Mouse (Mus musculus) lung, embryonic 16.5 days (tissue): ENCODE results near the gene Smtnl1. TPM values are rescaled to one million over a fixed set of nuclear protein-coding genes. Genes with fewer than 3 reads are reported as not detected.

Experiments
- ATAC-seq: fragments of 200-750 bp; cut with Nextera tagmentation; 2 replicates; pipeline ENCODE4 v1.8.0; 2017; ENCODE audit warnings: low read depth, mild to moderate bottlenecking, moderate library complexity
- H3K27ac ChIP-seq: fragments of 300-500 bp; sonication (generic); 2 replicates; pipeline ENCODE4 v1.5.1; 2014; ENCODE audit warnings: mild to moderate bottlenecking, control low read depth, low read length
- H3K27me3 ChIP-seq: fragments of 300-500 bp; sonication (generic); 2 replicates; pipeline ENCODE4 v1.6.1; 2014; ENCODE audit warnings: low read depth, low read length, mixed read lengths; ENCODE audit not compliant: control insufficient read depth, insufficient read depth
- H3K36me3 ChIP-seq: fragments of 300-500 bp; sonication (generic); 2 replicates; pipeline ENCODE4 v1.6.1; 2014; ENCODE audit warnings: low read length; ENCODE audit not compliant: control insufficient read depth, insufficient read depth
- H3K4me1 ChIP-seq: fragments of 300-500 bp; sonication (generic); replicated peaks from 2 replicates; pipeline ENCODE4 v1.6.1; 2014; ENCODE audit warnings: low read length, mixed read lengths; ENCODE audit not compliant: control insufficient read depth, insufficient read depth
- H3K4me2 ChIP-seq: fragments of 300-500 bp; sonication (generic); 2 replicates; pipeline ENCODE4 v1.6.1; 2014; ENCODE audit warnings: low read depth, low read length, control low read depth
- H3K4me3 ChIP-seq: fragments of 300-500 bp; sonication (generic); 2 replicates; pipeline ENCODE4 v1.5.1; 2014; ENCODE audit warnings: mild to moderate bottlenecking, low read length, control low read depth
- H3K9ac ChIP-seq: fragments of 300-500 bp; sonication (generic); 2 replicates; pipeline ENCODE4 v1.6.1; 2014; ENCODE audit warnings: low read length, control low read depth
- H3K9me3 ChIP-seq: fragments of 300-500 bp; sonication (generic); 2 replicates; pipeline ENCODE4 v1.6.1; 2016; ENCODE audit warnings: low read length; ENCODE audit not compliant: control insufficient read depth
- WGBS: fragments of 180-500 bp; shearing (Covaris S2); extraction: QIAGEN DNeasy Blood & Tissue Kit; methylation state at CpG from one replicate; pipeline ENCODE4 v1.1.7; 2014; 5-methylcytosine and 5-hydroxymethylcytosine counted together
- polyA plus RNA-seq: library from polyadenylated mRNA; unstranded; fragments of >200 nt; fragmentation: Nextera tagmentation; extraction: Ambion mirVana; gene quantifications from 2 replicates; pipeline ENCODE4 v1.2.1, GENCODE M21; 2015

The Smtnl1 gene
- polyA plus RNA-seq, 1 experiment from 2014 or later: 0.77 TPM

DNA sequence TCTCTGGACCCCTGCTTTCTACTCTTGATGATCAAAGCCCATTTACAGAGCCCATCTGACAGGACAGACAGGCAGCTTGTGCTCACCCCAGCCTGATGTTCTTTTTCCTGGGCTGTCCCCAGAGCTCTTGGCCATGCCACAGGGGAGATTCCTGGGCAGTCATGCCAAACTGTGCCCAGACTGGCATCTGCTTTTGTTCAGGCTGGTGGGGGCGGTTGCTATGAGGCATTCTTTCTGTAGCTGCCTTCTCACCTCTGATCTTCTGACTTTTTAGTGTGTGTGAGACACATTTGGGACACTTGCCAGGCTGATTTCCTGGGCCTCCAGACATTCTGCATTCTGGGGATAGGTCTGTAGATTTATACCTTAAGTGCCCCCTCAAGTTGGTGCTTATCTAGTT, 36.1 kb upstream of the Smtnl1 start:
- H3K9ac ChIP-seq: no peak overlapping the region
- no peak overlapping the region for H3K4me3 ChIP-seq
- H3K27me3 ChIP-seq: no peaks in the 10 kb centered on the region
- 85% methylated on average over 1 of the region's 1 CpGs for WGBS
- no peaks in the 10 kb centered on the region for H3K4me1 ChIP-seq
- no peak for ATAC-seq
- no peak overlapping the region for H3K27ac ChIP-seq
- peaks cover 8% of the 10 kb centered on the region for H3K36me3 ChIP-seq
- no peak overlapping the region for H3K4me2 ChIP-seq
- H3K9me3 ChIP-seq: no peaks in the 10 kb centered on the region

DNA sequence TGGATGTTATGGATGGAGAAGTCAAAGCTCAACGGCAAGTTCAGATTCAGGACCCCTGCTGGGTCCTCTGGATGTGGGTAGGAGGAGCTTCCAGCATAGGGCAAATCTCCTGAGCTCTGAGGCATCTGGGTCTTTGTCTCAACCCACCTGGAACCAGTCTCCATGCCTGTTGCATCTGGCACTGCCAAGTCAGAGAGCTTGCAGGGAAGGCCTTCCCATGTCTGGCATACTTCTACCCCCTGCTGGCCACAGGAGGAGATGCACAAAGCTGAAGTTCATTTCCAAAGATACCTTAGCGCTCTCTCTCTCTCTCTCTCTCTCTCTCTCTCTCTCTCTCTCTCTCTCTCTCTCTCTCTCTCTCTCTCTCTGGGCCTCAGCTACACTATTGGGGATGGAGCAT, 33.3 kb upstream of the Smtnl1 start:
- peaks cover 5% of the 10 kb centered on the region for H3K36me3 ChIP-seq
- no peak overlapping the region for H3K4me3 ChIP-seq
- no peak overlapping the region for H3K9ac ChIP-seq
- H3K27me3 ChIP-seq: no peaks in the 10 kb centered on the region
- WGBS: 45% methylated on average over 2 of the region's 2 CpGs
- H3K4me1 ChIP-seq: peaks cover 7% of the 10 kb centered on the region; the same call in 1 of the 2 replicates
- ATAC-seq: no peak
- H3K9me3 ChIP-seq: no peaks in the 10 kb centered on the region
- no peak overlapping the region for H3K27ac ChIP-seq
- no peak overlapping the region for H3K4me2 ChIP-seq

DNA sequence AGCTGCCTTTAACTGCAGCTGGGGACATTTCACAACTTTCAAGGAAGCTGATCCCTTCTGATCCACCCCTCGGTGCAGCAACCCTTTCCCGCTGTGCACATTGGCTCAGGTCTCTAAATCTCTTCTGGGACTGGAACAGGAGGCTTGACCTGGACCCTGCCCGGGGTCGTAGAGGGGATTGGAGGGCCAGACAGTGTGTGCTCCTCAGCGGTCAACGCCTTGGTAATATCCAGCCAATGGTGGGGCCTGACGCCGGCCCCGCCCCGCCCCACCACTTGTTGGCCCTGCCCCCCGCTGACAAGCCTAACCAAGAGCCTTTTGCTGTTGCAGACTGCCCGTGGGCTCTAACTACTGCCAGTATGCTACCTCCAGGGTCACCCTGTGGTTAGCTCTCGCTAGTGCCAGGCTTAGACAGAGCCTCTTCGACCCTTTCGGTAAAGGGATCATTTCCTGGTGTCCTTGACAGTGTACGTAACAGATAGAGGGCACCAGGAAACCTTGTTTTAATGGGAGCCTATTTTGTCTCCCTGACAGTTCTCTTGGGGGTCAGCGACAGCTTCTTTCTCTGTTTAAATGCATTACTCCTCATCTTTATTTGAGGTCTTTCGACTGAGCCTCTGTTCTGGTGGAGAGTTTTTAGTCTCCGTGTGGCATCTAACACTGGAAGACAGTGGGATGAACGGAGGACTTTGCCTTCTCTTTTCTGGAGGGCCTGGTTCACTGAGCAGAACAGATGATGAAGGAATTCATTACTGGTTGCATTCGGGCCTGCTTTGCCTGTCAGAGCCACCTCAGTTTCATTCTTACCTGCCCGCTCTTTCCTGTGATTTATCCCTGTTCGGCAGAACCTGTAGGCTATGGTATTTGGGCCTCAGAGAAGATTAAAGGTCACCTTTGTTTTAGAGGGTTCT, 28.9 kb upstream of the Smtnl1 start:
- peak overlapping the region; percentile 34 for H3K4me3 ChIP-seq
- H3K9me3 ChIP-seq: no peaks in the 10 kb centered on the region
- H3K27me3 ChIP-seq: no peaks in the 10 kb centered on the region
- H3K36me3 ChIP-seq: peaks cover 4% of the 10 kb centered on the region
- H3K9ac ChIP-seq: peak overlapping the region; percentile 26; the same call in 1 of the 2 replicates
- peak overlapping the region; percentile 72 for H3K27ac ChIP-seq
- WGBS: 30% methylated on average over 23 of the region's 23 CpGs
- peak overlapping the region; percentile 58 for H3K4me2 ChIP-seq
- peaks cover 12% of the 10 kb centered on the region for H3K4me1 ChIP-seq
- peak; percentile 86 for ATAC-seq

DNA sequence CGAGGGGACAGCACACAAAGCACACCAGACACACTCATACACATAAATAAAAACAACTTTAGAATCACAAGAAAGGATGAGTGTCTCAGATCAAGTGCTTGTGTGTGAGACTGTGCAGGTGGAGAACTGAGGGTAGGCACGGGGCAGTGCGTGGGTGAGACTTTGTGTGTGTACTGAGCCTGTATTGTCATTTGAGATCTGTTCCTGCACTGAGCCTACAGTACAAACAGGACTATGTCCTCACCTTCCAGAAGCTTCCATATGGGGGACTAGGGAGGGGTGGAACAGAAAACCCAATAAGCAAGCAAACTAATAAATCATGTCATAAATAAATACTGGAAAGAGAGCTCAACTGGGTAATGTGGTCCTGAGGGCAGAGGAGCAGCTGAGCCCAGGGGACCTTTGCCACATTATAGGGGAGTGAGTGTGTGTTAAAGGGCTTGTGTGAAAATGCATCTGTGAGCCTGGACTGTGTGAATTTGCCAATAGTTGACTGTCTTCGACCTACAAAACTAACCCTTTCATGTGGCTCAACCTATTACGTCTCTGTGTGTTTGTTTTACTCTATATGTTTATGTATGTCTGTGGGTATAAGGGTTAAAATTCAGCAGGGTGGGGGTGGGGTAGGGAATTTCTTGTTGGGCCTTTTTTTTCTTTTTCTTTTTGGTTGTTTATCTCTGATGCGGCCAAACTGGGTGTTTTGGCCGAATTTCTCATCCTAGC, 28.1 kb upstream of the Smtnl1 start:
- peak; percentile 69 for ATAC-seq
- no peak overlapping the region for H3K9ac ChIP-seq
- 34% methylated on average over 7 of the region's 7 CpGs for WGBS
- peak overlapping the region; percentile 34 for H3K4me3 ChIP-seq
- H3K4me1 ChIP-seq: peaks cover 12% of the 10 kb centered on the region
- H3K9me3 ChIP-seq: no peaks in the 10 kb centered on the region
- H3K36me3 ChIP-seq: peaks cover 4% of the 10 kb centered on the region
- peak overlapping the region; percentile 72 for H3K27ac ChIP-seq
- H3K4me2 ChIP-seq: peak overlapping the region; percentile 58
- H3K27me3 ChIP-seq: no peaks in the 10 kb centered on the region

DNA sequence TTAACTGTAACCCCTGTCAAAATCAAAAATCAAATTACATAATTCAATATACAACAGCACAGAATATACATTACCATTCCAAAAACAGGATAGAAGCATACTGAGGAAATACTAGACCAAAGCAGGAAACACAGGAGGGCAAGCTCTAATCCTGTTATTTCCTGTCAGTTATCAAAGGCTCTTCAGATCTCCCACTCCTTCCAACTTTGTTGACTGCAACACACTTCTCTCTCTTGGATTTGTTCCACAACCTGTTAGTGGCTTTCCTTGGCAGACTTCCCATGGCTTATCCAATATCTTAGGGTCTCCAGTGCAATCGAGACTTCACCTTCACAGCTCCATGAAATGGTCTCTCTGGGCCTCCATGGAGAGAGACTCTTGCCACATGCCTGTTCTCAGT, 22.8 kb upstream of the Smtnl1 start:
- Histone ChIP-seq H3K27ac (no peak overlapping the region), H3K27me3 (no peaks in the 10 kb centered on the region), H3K9me3 (no peaks in the 10 kb centered on the region), H3K9ac (no peak overlapping the region), H3K36me3 (peaks cover 4% of the 10 kb centered on the region; the same call in 1 of the 2 replicates), H3K4me3 (no peak overlapping the region), H3K4me2 (no peak overlapping the region), H3K4me1 (peaks cover 12% of the 10 kb centered on the region)
- WGBS: 33% methylated on average over 1 of the region's 1 CpGs
- no peak for ATAC-seq

DNA sequence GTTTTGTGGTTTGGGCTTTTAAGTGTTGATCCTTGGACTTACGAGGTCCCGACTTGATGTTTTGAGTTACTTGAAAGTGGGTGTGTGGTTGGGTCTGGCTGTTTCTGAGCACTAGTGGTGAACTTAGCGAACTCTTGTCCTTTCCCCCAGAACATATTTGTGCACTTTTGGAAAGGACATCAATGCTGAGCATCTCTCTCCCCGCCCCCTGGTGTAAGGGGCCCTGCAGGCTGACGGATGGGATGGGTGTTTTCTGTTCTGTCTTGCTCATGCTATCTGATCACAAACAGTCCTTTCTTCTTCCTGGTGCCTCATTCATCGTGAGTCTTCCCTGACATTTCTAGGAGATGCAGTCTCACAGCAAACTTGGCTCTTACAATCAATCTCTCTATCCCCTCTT, 21.2 kb upstream of the Smtnl1 start:
- Histone ChIP-seq H3K4me1 (peaks cover 19% of the 10 kb centered on the region), H3K27me3 (0 out of 2 replicates have a peak, but pooled peaks cover 2% of the 10 kb centered on the region), H3K4me3 (no peak overlapping the region), H3K9me3 (no peaks in the 10 kb centered on the region), H3K4me2 (no peak overlapping the region), H3K36me3 (no peaks in the 10 kb centered on the region; the same call in 1 of the 2 replicates), H3K9ac (no peak overlapping the region), H3K27ac (no peak overlapping the region)
- 67% methylated on average over 6 of the region's 6 CpGs for WGBS
- no peak for ATAC-seq

DNA sequence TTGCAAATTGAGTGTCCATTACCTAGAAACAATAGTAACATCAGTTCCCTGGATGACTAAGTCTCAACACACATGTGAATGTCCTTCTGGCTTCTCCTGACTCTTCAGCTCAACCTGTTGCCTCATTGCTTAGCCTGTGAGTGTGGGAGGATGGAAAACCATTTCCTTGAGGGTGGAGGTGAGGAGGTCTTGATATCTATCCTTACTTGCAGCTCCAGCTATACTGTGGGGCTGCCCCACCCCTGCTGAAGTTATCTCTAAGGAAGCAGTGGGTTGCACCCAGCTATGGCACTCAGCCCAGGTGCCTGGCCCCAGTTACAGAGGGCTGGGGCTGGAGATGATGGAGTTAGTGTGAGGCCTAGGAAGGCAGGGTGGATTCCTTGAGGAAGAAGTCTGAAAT, 19.5 kb upstream of the Smtnl1 start:
- ATAC-seq: no peak
- peaks cover 8% of the 10 kb centered on the region; the same call in 1 of the 2 replicates for H3K27me3 ChIP-seq
- peaks cover 24% of the 10 kb centered on the region for H3K4me1 ChIP-seq
- no peak overlapping the region; the same call in 1 of the 2 replicates for H3K4me3 ChIP-seq
- H3K9ac ChIP-seq: no peak overlapping the region
- no peaks in the 10 kb centered on the region; the same call in 1 of the 2 replicates for H3K36me3 ChIP-seq
- peak overlapping the region; percentile 97; the same call in 1 of the 2 replicates for H3K4me2 ChIP-seq
- H3K9me3 ChIP-seq: no peaks in the 10 kb centered on the region
- H3K27ac ChIP-seq: no peak overlapping the region

DNA sequence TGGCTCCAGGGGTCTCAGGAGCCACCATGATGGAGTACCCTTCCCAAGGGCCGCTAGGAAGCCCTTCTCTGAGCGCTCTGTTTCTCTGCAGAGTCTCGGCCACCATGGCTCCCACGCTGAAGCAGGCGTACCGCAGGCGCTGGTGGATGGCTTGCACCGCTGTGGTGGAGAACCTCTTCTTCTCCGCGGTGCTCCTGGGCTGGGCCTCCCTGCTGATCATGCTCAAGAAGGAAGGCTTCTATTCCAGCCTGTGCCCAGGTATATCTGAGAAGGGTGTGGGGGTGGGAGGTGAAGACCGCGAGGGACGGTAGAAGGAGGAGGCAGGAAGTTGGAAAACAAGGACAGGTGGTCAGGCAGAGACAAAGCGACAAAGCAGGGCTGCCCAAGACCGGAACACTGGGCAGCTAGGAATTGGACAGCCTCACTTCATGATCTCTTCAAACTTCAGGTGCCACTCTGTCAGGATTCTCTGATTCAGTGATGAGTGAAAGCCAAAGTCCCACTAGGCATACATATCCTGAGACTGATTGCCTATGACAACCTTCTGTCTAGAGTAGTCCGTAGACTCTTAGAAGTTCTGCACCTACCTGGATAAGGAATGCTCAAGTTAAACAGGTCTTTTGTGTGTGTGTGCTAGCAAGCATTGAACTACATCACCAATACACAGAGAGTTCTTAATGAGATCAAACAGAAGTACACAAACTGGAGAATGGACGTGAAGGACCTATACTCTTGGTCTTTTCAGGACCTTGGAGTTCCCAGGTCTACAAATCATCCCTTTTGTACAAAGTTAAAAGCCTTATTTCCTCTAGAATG, 18.5 kb upstream of the Smtnl1 start:
- Histone ChIP-seq H3K36me3 (no peaks in the 10 kb centered on the region; the same call in 1 of the 2 replicates), H3K4me3 (peak overlapping the region; percentile 65), H3K4me1 (peaks cover 24% of the 10 kb centered on the region), H3K9ac (peak overlapping the region; percentile 75), H3K9me3 (no peaks in the 10 kb centered on the region), H3K27me3 (peaks cover 8% of the 10 kb centered on the region; the same call in 1 of the 2 replicates), H3K27ac (peak overlapping the region; percentile 90), H3K4me2 (peak overlapping the region; percentile 97)
- ATAC-seq: peak; percentile 16; the same call in 1 of the 2 replicates
- 3% methylated on average over 17 of the region's 17 CpGs for WGBS
